Mouse (Mus musculus) liver, adult 2 months (tissue): ENCODE data around the gene Uspl1.

Experiments
- CTCF ChIP-seq: fragments of 200-500 bp; IDR thresholded peaks from 2 replicates; pipeline ENCODE4 v1.5.1; 2011; ENCODE audit warnings: low read depth, low read length, control low read depth
- POLR2A ChIP-seq: fragments of 200-500 bp; IDR thresholded peaks from 2 replicates; pipeline ENCODE4 v1.6.1; 2011; ENCODE audit warnings: low read length, control low read depth; ENCODE audit not compliant: insufficient read depth; ENCODE audit errors: extremely low read depth

DNA sequence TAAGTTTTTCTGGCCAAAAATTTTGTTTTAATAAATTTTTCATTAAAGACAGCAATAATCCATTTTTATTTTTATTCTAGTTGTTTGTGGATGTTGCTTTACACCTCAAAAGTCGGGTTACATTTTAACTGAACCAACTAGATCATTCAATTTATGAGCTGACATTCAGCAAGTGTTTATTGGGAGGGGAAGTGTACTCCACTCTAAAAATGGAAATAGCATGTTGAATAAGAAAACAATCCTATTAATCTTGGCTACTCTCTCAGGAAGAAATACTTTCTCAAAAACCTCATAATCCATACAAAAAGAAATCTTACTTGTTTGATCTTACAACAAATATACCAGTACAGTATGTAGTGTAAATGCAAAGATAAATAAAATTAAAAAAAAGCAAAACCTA, 1.0 kb upstream of the Uspl1 start:
- no peak for TF ChIP-seq POLR2A
- TF ChIP-seq CTCF = no peak
